In the genomic region with DNA sequence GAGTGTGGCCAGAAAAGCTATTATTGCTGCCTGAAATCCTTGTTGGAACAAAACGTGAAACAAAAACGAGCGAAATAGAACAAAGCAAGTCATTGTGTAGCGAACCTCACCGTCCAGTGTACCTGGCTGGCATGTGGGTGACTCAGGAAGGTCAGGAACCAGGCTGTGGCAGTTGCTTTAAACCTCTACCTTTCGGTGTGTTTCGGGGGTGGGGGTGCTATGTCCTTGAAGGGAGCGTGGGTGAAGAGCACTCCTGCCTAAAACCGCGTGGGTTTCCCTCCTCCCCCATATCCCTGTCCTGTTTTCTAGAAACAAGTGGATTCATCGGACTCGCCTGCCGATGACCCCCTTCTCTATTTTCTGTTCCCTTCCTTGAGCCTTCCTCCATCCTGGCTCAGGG, we compare ENCODE assay signal across 9 mouse cellular contexts.
DNase-seq lines count a peak whose midpoint lies in the region; ATAC-seq and TF ChIP-seq lines count a peak whose summit lies in the region.
"Had no signal": no experiment of that assay in that cellular context is flagged by ENCODE, and none has a peak within 500 bp of the region (broad histone marks: within the 10 kb centered on the region; RNA-seq: fewer than 3 reads in every experiment).

No protein-coding gene starts in this region.

- H3K4me1 ChIP-seq in forebrain, embryonic 12.5 days = peaks cover 13% of the 10 kb centered on the region
- H3K4me1 ChIP-seq in forebrain, embryonic 11.5 days (replicated peaks; ENCODE audit: control insufficient read depth, insufficient read depth, low read length) = no peaks in the 10 kb centered on the region; the same call in 1 of the 2 replicates
- H3K4me1 ChIP-seq in forebrain, postnatal 0 days (ENCODE audit: insufficient read depth) = 0 out of 2 replicates have a peak, but pooled peaks cover 9% of the 10 kb centered on the region
- H3K4me1 ChIP-seq in olfactory bulb, adult 2 months (ENCODE audit: control insufficient read depth, insufficient read depth, low read length) = peaks cover 24% of the 10 kb centered on the region
- no peaks in the 10 kb centered on the region for H3K4me1 ChIP-seq in midbrain, postnatal 0 days (ENCODE audit: insufficient read depth, low read length)

- TF ChIP-seq POLR2A in olfactory bulb, adult 2 months (IDR thresholded peaks at IDR 0.05; ENCODE audit: insufficient read depth, low read depth, low read length) = no peak

- H3K4me3 ChIP-seq in forebrain, embryonic 12.5 days (replicated peaks) = no peak overlapping the region
- no peak overlapping the region for H3K4me3 ChIP-seq in forebrain, embryonic 11.5 days (ENCODE audit: low read depth, low read length)
- H3K4me3 ChIP-seq in forebrain, postnatal 0 days (ENCODE audit: low read depth, low read length) = no peak overlapping the region
- H3K4me3 ChIP-seq in olfactory bulb, adult 2 months (ENCODE audit: insufficient read depth, low read depth, low read length) = 0 out of 2 replicates have a peak overlapping the region, but pooled peaks have one; percentile 3
- no peak overlapping the region for H3K4me3 ChIP-seq in midbrain, postnatal 0 days (ENCODE audit: low read depth, low read length)
- H3K4me3 ChIP-seq: neural tube, embryonic 13.5 days had no signal

- H3K27me3 ChIP-seq in forebrain, embryonic 12.5 days = no peaks in the 10 kb centered on the region
- no peaks in the 10 kb centered on the region; the same call in 1 of the 2 replicates for H3K27me3 ChIP-seq in forebrain, embryonic 11.5 days (ENCODE audit: control insufficient read depth, insufficient read depth, low read length)
- no peaks in the 10 kb centered on the region for H3K27me3 ChIP-seq in forebrain, postnatal 0 days (ENCODE audit: insufficient read depth, low read length)
- H3K27me3 ChIP-seq in midbrain, postnatal 0 days (ENCODE audit: insufficient read depth, low read length) = no peaks in the 10 kb centered on the region
- H3K27me3 ChIP-seq: neural tube, embryonic 13.5 days had no signal

- no peak for DNase-seq in forebrain, embryonic 11.5 days (ENCODE audit: low spot score)
- DNase-seq in lung, adult 18-20 months = peak; percentile 15 to 23
- DNase-seq in lung, postnatal 25 days (ENCODE audit: low spot score) = no peak
- no peak for DNase-seq in forebrain, postnatal 0 days
- DNase-seq in midbrain, postnatal 0 days (ENCODE audit: low spot score) = no peak
- DNase-seq in gastrocnemius, adult 8-10 months (ENCODE audit: low spot score in 2 of 2) = no peak

- H3K9ac ChIP-seq in forebrain, embryonic 12.5 days = no peak overlapping the region
- H3K9ac ChIP-seq in forebrain, embryonic 11.5 days (ENCODE audit: low read length) = no peak overlapping the region
- H3K9ac ChIP-seq in forebrain, postnatal 0 days = no peak overlapping the region
- no peak overlapping the region for H3K9ac ChIP-seq in midbrain, postnatal 0 days (replicated peaks; ENCODE audit: low read length, poor library complexity, severe bottlenecking)
- H3K9ac ChIP-seq: neural tube, embryonic 13.5 days had no signal

- H3K36me3 ChIP-seq in forebrain, embryonic 12.5 days (replicated peaks) = no peaks in the 10 kb centered on the region
- no peaks in the 10 kb centered on the region for H3K36me3 ChIP-seq in forebrain, embryonic 11.5 days (ENCODE audit: control insufficient read depth, insufficient read depth, low read length)
- H3K36me3 ChIP-seq in forebrain, postnatal 0 days (ENCODE audit: insufficient read depth) = no peaks in the 10 kb centered on the region
- H3K36me3 ChIP-seq in midbrain, postnatal 0 days (ENCODE audit: insufficient read depth, low read length) = no peaks in the 10 kb centered on the region
- H3K36me3 ChIP-seq: neural tube, embryonic 13.5 days had no signal

- ATAC-seq in forebrain, embryonic 12.5 days (ENCODE audit: low FRiP score) = no peak
- ATAC-seq in forebrain, embryonic 11.5 days (replicated peaks; ENCODE audit: low FRiP score) = no peak
- no peak for ATAC-seq in forebrain, postnatal 0 days
- ATAC-seq in midbrain, postnatal 0 days (ENCODE audit: low FRiP score) = no peak

- peak overlapping the region; percentile 31; the same call in 1 of the 2 replicates for H3K27ac ChIP-seq in forebrain, embryonic 12.5 days
- H3K27ac ChIP-seq in forebrain, embryonic 11.5 days (ENCODE audit: low read depth, low read length) = no peak overlapping the region
- H3K27ac ChIP-seq in forebrain, postnatal 0 days (ENCODE audit: low read depth, low read length) = no peak overlapping the region; the same call in 1 of the 2 replicates
- no peak overlapping the region for H3K27ac ChIP-seq in olfactory bulb, adult 2 months (ENCODE audit: insufficient read depth, low read depth, low read length)
- H3K27ac ChIP-seq in midbrain, postnatal 0 days (ENCODE audit: low read depth, low read length) = no peak overlapping the region

- no peak overlapping the region for H3K4me2 ChIP-seq in forebrain, embryonic 12.5 days
- no peak overlapping the region for H3K4me2 ChIP-seq in forebrain, embryonic 11.5 days (ENCODE audit: low read depth, low read length, severe bottlenecking)
- H3K4me2 ChIP-seq in forebrain, postnatal 0 days (ENCODE audit: low read depth) = peak overlapping the region; percentile 27; the same call in 1 of the 2 replicates
- H3K4me2 ChIP-seq in midbrain, postnatal 0 days (ENCODE audit: low read depth, low read length, poor library complexity, severe bottlenecking) = no peak overlapping the region
- H3K4me2 ChIP-seq: neural tube, embryonic 13.5 days had no signal

- 86% methylated on average over 13 of the region's 13 CpGs for WGBS in forebrain, embryonic 12.5 days
- 85% methylated on average over 13 of the region's 13 CpGs for WGBS in forebrain, embryonic 11.5 days
- 71% methylated on average over 13 of the region's 13 CpGs for WGBS in forebrain, postnatal 0 days
- 61% methylated on average over 13 of the region's 13 CpGs for WGBS in olfactory bulb, adult 2 months
- WGBS in midbrain, postnatal 0 days = 79% methylated on average over 13 of the region's 13 CpGs

- no peak for TF ChIP-seq CTCF in forebrain, postnatal 0 days (IDR thresholded peaks at IDR 0.05; ENCODE audit: low read depth)
- no peak for TF ChIP-seq CTCF in olfactory bulb, adult 2 months (IDR thresholded peaks at IDR 0.05; ENCODE audit: insufficient read depth, low read depth, low read length)
- TF ChIP-seq CTCF in midbrain, postnatal 0 days (IDR thresholded peaks at IDR 0.05) = no peak

- H3K9me3 ChIP-seq in forebrain, embryonic 12.5 days = no peaks in the 10 kb centered on the region
- no peaks in the 10 kb centered on the region for H3K9me3 ChIP-seq in forebrain, embryonic 11.5 days (ENCODE audit: control insufficient read depth, low read length)
- no peaks in the 10 kb centered on the region for H3K9me3 ChIP-seq in forebrain, postnatal 0 days (ENCODE audit: low read length)
- no peaks in the 10 kb centered on the region for H3K9me3 ChIP-seq in midbrain, postnatal 0 days (ENCODE audit: low read length)
- H3K9me3 ChIP-seq: neural tube, embryonic 13.5 days had no signal

Comparison
In these comparisons a context has a peak if more than half of its experiments do, and no peak if none do; other contexts are left out.
1. DNase-seq: peak in lung, adult 18-20 months (2 of 2); none in forebrain, embryonic 11.5 days (single experiment), lung, postnatal 25 days (single experiment), forebrain, postnatal 0 days (single experiment), midbrain, postnatal 0 days (single experiment) and gastrocnemius, adult 8-10 months (0 of 2).